In genomic region chr16:26527931-26528666, GRCm38 (mm10) we compare ENCODE assay signal across 12 mouse cellular contexts. TPM values are rescaled to one million over a fixed set of nuclear protein-coding genes. Genes with fewer than 3 reads are reported as not detected.
DNase-seq lines count a peak whose midpoint lies in the region; ATAC-seq lines count a peak whose summit lies in the region.
"Had no signal": no experiment of that assay in that cellular context is flagged by ENCODE, and none has a peak within 500 bp of the region (broad histone marks: within the 10 kb centered on the region; RNA-seq: fewer than 3 reads in every experiment).

No protein-coding gene starts in this region.

- H3K27ac ChIP-seq in forebrain, embryonic 14.5 days (ENCODE audit: low read depth, low read length): peak overlapping the region; percentile 55
- H3K27ac ChIP-seq in kidney, embryonic 14.5 days (ENCODE audit: low read depth, low read length): 0 out of 2 replicates have a peak overlapping the region, but pooled peaks have one; percentile 7
- peak overlapping the region; percentile 28; the same call in 1 of the 2 replicates for H3K27ac ChIP-seq in midbrain, embryonic 16.5 days (ENCODE audit: low read length)
- no peak overlapping the region for H3K27ac ChIP-seq in liver, embryonic 12.5 days
- H3K27ac ChIP-seq in liver, embryonic 11.5 days (ENCODE audit: low read depth, low read length): no peak overlapping the region
- H3K27ac ChIP-seq: limb, embryonic 15.5 days had no signal

- H3K4me1 ChIP-seq in forebrain, embryonic 14.5 days (ENCODE audit: control insufficient read depth, insufficient read depth, low read length): peaks cover 17% of the 10 kb centered on the region
- no peaks in the 10 kb centered on the region; the same call in 1 of the 2 replicates for H3K4me1 ChIP-seq in kidney, embryonic 14.5 days (ENCODE audit: control insufficient read depth, insufficient read depth, low read length)
- peaks cover 17% of the 10 kb centered on the region; the same call in 1 of the 2 replicates for H3K4me1 ChIP-seq in midbrain, embryonic 16.5 days (ENCODE audit: control insufficient read depth, insufficient read depth, low read length)
- H3K4me1 ChIP-seq in liver, embryonic 12.5 days: no peaks in the 10 kb centered on the region
- H3K4me1 ChIP-seq in liver, embryonic 11.5 days (replicated peaks; ENCODE audit: control insufficient read depth, insufficient read depth, low read length): no peaks in the 10 kb centered on the region
- H3K4me1 ChIP-seq: limb, embryonic 15.5 days had no signal

- H3K9ac ChIP-seq in forebrain, embryonic 14.5 days (ENCODE audit: low read length): no peak overlapping the region
- H3K9ac ChIP-seq in kidney, embryonic 14.5 days (ENCODE audit: low read depth, low read length): no peak overlapping the region
- no peak overlapping the region for H3K9ac ChIP-seq in midbrain, embryonic 16.5 days (ENCODE audit: low read depth, low read length)
- H3K9ac ChIP-seq in liver, embryonic 12.5 days: no peak overlapping the region
- H3K9ac ChIP-seq in liver, embryonic 11.5 days (ENCODE audit: low read depth, low read length): no peak overlapping the region
- H3K9ac ChIP-seq: limb, embryonic 15.5 days had no signal

- WGBS in forebrain, embryonic 14.5 days: 18% methylated on average over 10 of the region's 10 CpGs
- 48% methylated on average over 10 of the region's 10 CpGs for WGBS in kidney, embryonic 14.5 days
- WGBS in midbrain, embryonic 16.5 days: 51% methylated on average over 10 of the region's 10 CpGs
- 72% methylated on average over 10 of the region's 10 CpGs for WGBS in liver, embryonic 12.5 days (ENCODE audit: insufficient replicate concordance)
- 79% methylated on average over 10 of the region's 10 CpGs for WGBS in liver, embryonic 11.5 days

- H3K27me3 ChIP-seq in forebrain, embryonic 14.5 days (replicated peaks; ENCODE audit: control insufficient read depth, insufficient read depth, low read length): no peaks in the 10 kb centered on the region
- no peaks in the 10 kb centered on the region for H3K27me3 ChIP-seq in kidney, embryonic 14.5 days (ENCODE audit: control insufficient read depth, insufficient read depth, low read length)
- H3K27me3 ChIP-seq in midbrain, embryonic 16.5 days (ENCODE audit: control insufficient read depth, insufficient read depth, low read depth, low read length): no peaks in the 10 kb centered on the region
- H3K27me3 ChIP-seq in liver, embryonic 12.5 days (replicated peaks): no peaks in the 10 kb centered on the region
- no peaks in the 10 kb centered on the region for H3K27me3 ChIP-seq in liver, embryonic 11.5 days (replicated peaks; ENCODE audit: control insufficient read depth, insufficient read depth, low read length)
- H3K27me3 ChIP-seq: CH12.LX; limb, embryonic 15.5 days had no signal

- H3K36me3 ChIP-seq in forebrain, embryonic 14.5 days (ENCODE audit: control insufficient read depth, insufficient read depth, low read length): no peaks in the 10 kb centered on the region
- H3K36me3 ChIP-seq in kidney, embryonic 14.5 days (ENCODE audit: control insufficient read depth, insufficient read depth, low read length): no peaks in the 10 kb centered on the region
- H3K36me3 ChIP-seq in midbrain, embryonic 16.5 days (ENCODE audit: control insufficient read depth, insufficient read depth, low read length): no peaks in the 10 kb centered on the region
- no peaks in the 10 kb centered on the region for H3K36me3 ChIP-seq in liver, embryonic 12.5 days
- H3K36me3 ChIP-seq in liver, embryonic 11.5 days (ENCODE audit: control insufficient read depth, insufficient read depth, low read length): no peaks in the 10 kb centered on the region
- H3K36me3 ChIP-seq: limb, embryonic 15.5 days had no signal

- DNase-seq in layer of hippocampus, adult 9-11 months: peak; percentile 14
- no peak for DNase-seq in layer of hippocampus, adult 9-10 months (ENCODE audit: low spot score)
- DNase-seq in forebrain, embryonic 14.5 days (ENCODE audit: low spot score): peak; percentile 93
- DNase-seq in liver, embryonic 11.5 days (ENCODE audit: low spot score): no peak
- no peak for DNase-seq in spleen, postnatal 10 days (ENCODE audit: low spot score in 2 of 2)

- H3K4me3 ChIP-seq in forebrain, embryonic 14.5 days (ENCODE audit: low read depth, low read length): no peak overlapping the region
- H3K4me3 ChIP-seq in kidney, embryonic 14.5 days (ENCODE audit: low read length): no peak overlapping the region
- no peak overlapping the region for H3K4me3 ChIP-seq in midbrain, embryonic 16.5 days (ENCODE audit: low read depth, low read length)
- no peak overlapping the region for H3K4me3 ChIP-seq in liver, embryonic 12.5 days
- no peak overlapping the region for H3K4me3 ChIP-seq in liver, embryonic 11.5 days (ENCODE audit: low read depth, low read length)
- H3K4me3 ChIP-seq: limb, embryonic 15.5 days had no signal

- no peaks in the 10 kb centered on the region for H3K9me3 ChIP-seq in forebrain, embryonic 14.5 days (replicated peaks; ENCODE audit: control insufficient read depth, low read length)
- no peaks in the 10 kb centered on the region for H3K9me3 ChIP-seq in kidney, embryonic 14.5 days (ENCODE audit: control insufficient read depth, low read length)
- H3K9me3 ChIP-seq in midbrain, embryonic 16.5 days (replicated peaks; ENCODE audit: control insufficient read depth, low read length, poor library complexity, severe bottlenecking): no peaks in the 10 kb centered on the region
- no peaks in the 10 kb centered on the region for H3K9me3 ChIP-seq in liver, embryonic 12.5 days (replicated peaks)
- H3K9me3 ChIP-seq in liver, embryonic 11.5 days (ENCODE audit: control insufficient read depth, low read length): no peaks in the 10 kb centered on the region
- H3K9me3 ChIP-seq: limb, embryonic 15.5 days had no signal

- ATAC-seq in forebrain, embryonic 14.5 days: peak; percentile 95
- ATAC-seq in kidney, embryonic 14.5 days (ENCODE audit: low FRiP score, low TSS enrichment): peak; percentile 92
- ATAC-seq in midbrain, embryonic 16.5 days: peak; percentile 92
- ATAC-seq in liver, embryonic 12.5 days: no peak
- ATAC-seq in liver, embryonic 11.5 days (replicated peaks; ENCODE audit: low FRiP score): no peak

- peak overlapping the region; percentile 26; the same call in 1 of the 2 replicates for H3K4me2 ChIP-seq in forebrain, embryonic 14.5 days (ENCODE audit: low read length)
- H3K4me2 ChIP-seq in kidney, embryonic 14.5 days (replicated peaks; ENCODE audit: low read depth, low read length): no peak overlapping the region
- 0 out of 2 replicates have a peak overlapping the region, but pooled peaks have one; percentile 5 for H3K4me2 ChIP-seq in midbrain, embryonic 16.5 days (ENCODE audit: low read length)
- H3K4me2 ChIP-seq in liver, embryonic 12.5 days: no peak overlapping the region
- H3K4me2 ChIP-seq in liver, embryonic 11.5 days: no peak overlapping the region
- H3K4me2 ChIP-seq: limb, embryonic 15.5 days had no signal

RNA-seq across cellular contexts. Expression of gene Tmem207, which starts 1.5 kb away (rescaled TPM):
- polyA plus RNA-seq in forebrain, embryonic 14.5 days (2014; fragmentation: Nextera tagmentation; extraction: Ambion mirVana): not detected in 2 replicates
- not detected in 2 replicates for polyA plus RNA-seq in kidney, embryonic 14.5 days (2014; fragmentation: Nextera tagmentation; extraction: Ambion mirVana)
- polyA plus RNA-seq in midbrain, embryonic 16.5 days (2015; fragmentation: Nextera tagmentation; extraction: Ambion mirVana): 0.16 and 0.57 TPM in 2 replicates
- not detected in 2 replicates for polyA plus RNA-seq in liver, embryonic 12.5 days (2016; fragmentation: Nextera tagmentation; extraction: Ambion mirVana)
- polyA plus RNA-seq in liver, embryonic 11.5 days (2014; fragmentation: Nextera tagmentation; extraction: Ambion mirVana): not detected in 2 replicates
- polyA plus RNA-seq: intestine, embryonic 14.5 days; limb, embryonic 15.5 days; testis, adult 2 months had no signal

RNA-seq across cellular contexts. Expression of gene Il1rap, which starts 53.4 kb away (rescaled TPM):
- polyA plus RNA-seq in forebrain, embryonic 14.5 days (2014; fragmentation: Nextera tagmentation; extraction: Ambion mirVana): 3.7 and 5.1 TPM in 2 replicates
- polyA plus RNA-seq in kidney, embryonic 14.5 days (2014; fragmentation: Nextera tagmentation; extraction: Ambion mirVana): 5.3 and 11.6 TPM in 2 replicates
- polyA plus RNA-seq in midbrain, embryonic 16.5 days (2015; fragmentation: Nextera tagmentation; extraction: Ambion mirVana): 8.2 and 8.6 TPM in 2 replicates
- polyA plus RNA-seq in liver, embryonic 12.5 days (2016; fragmentation: Nextera tagmentation; extraction: Ambion mirVana): 2.3 and 2.6 TPM in 2 replicates
- polyA plus RNA-seq in liver, embryonic 11.5 days (2014; fragmentation: Nextera tagmentation; extraction: Ambion mirVana): 4.5 and 5.1 TPM in 2 replicates

Comparison
In these comparisons a context has a peak if more than half of its experiments do, and no peak if none do; other contexts are left out.
1. DNase-seq: peak in layer of hippocampus, adult 9-11 months (single experiment) and forebrain, embryonic 14.5 days (single experiment); none in layer of hippocampus, adult 9-10 months (single experiment), liver, embryonic 11.5 days (single experiment) and spleen, postnatal 10 days (0 of 2).
2. ATAC-seq: peak in forebrain, embryonic 14.5 days (single experiment), kidney, embryonic 14.5 days (single experiment) and midbrain, embryonic 16.5 days (single experiment); none in liver, embryonic 12.5 days (single experiment) and liver, embryonic 11.5 days (single experiment).
3. H3K27ac ChIP-seq: peak in forebrain, embryonic 14.5 days (single experiment), kidney, embryonic 14.5 days (single experiment) and midbrain, embryonic 16.5 days (single experiment); none in liver, embryonic 12.5 days (single experiment) and liver, embryonic 11.5 days (single experiment).
4. H3K4me2 ChIP-seq: peak in forebrain, embryonic 14.5 days (single experiment) and midbrain, embryonic 16.5 days (single experiment); none in kidney, embryonic 14.5 days (single experiment), liver, embryonic 12.5 days (single experiment) and liver, embryonic 11.5 days (single experiment).